Comparison of ENCODE assay signal across 9 mouse cellular contexts in the genomic region with DNA sequence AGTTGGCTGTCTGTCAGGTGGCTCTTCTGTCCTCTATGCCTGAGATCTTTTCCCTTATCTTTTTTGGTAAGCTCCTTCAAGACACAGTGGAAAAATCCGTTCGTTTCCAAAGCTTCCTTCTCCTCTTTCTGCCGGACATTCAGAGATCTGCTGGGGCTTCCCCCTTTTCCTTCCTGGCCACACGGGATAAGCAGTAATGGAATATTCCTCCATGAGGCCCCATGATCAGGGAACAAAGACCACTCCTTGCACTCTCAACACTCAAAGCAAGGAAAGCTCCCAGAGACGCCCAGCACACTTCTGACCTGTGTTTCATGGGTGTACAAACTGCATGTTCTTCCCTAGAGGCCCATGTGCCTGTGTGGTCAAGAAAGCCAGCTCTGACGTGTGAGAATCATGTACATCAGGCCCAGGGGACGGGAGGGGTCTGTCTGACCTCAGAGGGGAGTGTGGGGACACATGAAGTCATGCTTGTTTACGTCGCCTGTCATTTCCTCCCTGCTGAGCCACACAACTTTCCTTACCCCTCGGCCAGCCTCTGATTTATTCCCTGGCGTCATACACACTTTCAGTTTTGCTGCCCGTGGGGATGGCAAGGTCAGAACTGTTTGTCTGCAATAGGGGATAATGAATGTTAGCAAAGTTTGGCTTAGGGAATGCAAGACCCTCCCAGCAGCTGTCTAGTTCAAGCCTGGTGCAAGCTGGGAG. TPM values are rescaled to one million over a fixed set of nuclear protein-coding genes. Genes with fewer than 3 reads are reported as not detected.
DNase-seq lines count a peak whose midpoint lies in the region; ATAC-seq lines count a peak whose summit lies in the region.
"Had no signal": no experiment of that assay in that cellular context is flagged by ENCODE, and none has a peak within 500 bp of the region (broad histone marks: within the 10 kb centered on the region; RNA-seq: fewer than 3 reads in every experiment).

No protein-coding gene starts in this region.

- no peaks in the 10 kb centered on the region for H3K27me3 ChIP-seq in heart, embryonic 16.5 days (ENCODE audit: control insufficient read depth, insufficient read depth, low read length)
- H3K27me3 ChIP-seq in limb, embryonic 10.5 days (ENCODE audit: low read depth, poor library complexity, severe bottlenecking) = no peaks in the 10 kb centered on the region

- H3K4me1 ChIP-seq in heart, embryonic 16.5 days (ENCODE audit: control insufficient read depth, insufficient read depth, low read length) = peaks cover 6% of the 10 kb centered on the region; the same call in 1 of the 2 replicates
- H3K4me1 ChIP-seq in limb, embryonic 10.5 days = peaks cover 12% of the 10 kb centered on the region

- no peaks in the 10 kb centered on the region for H3K9me3 ChIP-seq in heart, embryonic 16.5 days (replicated peaks; ENCODE audit: control insufficient read depth, low read length)
- H3K9me3 ChIP-seq in limb, embryonic 10.5 days (replicated peaks) = no peaks in the 10 kb centered on the region

- ATAC-seq in heart, embryonic 16.5 days (replicated peaks; ENCODE audit: extremely low read depth, insufficient read depth, low FRiP score) = peak; percentile 68

- no peaks in the 10 kb centered on the region for H3K36me3 ChIP-seq in heart, embryonic 16.5 days (ENCODE audit: control insufficient read depth, insufficient read depth)
- H3K36me3 ChIP-seq in limb, embryonic 10.5 days = no peaks in the 10 kb centered on the region

- no peak overlapping the region for H3K4me2 ChIP-seq in heart, embryonic 16.5 days (ENCODE audit: low read depth, low read length)

- peak overlapping the region; percentile 76 for H3K27ac ChIP-seq in heart, embryonic 16.5 days (ENCODE audit: low read length)
- H3K27ac ChIP-seq in limb, embryonic 10.5 days = peak overlapping the region; percentile 71
- H3K27ac ChIP-seq: macrophage had no signal

- peak overlapping the region; percentile 12; the same call in 1 of the 2 replicates for H3K9ac ChIP-seq in heart, embryonic 16.5 days (ENCODE audit: low read length)

- WGBS in heart, embryonic 16.5 days = 26% methylated on average over 12 of the region's 12 CpGs
- WGBS in limb, embryonic 10.5 days = 58% methylated on average over 12 of the region's 12 CpGs

- intact Hi-C loops in left cerebral cortex, postnatal 4 days (cut with DNase I) = no loop called here

- no peak overlapping the region for H3K4me3 ChIP-seq in heart, embryonic 16.5 days (ENCODE audit: low read length)
- no peak overlapping the region for H3K4me3 ChIP-seq in limb, embryonic 10.5 days

- peak; percentile 20 for DNase-seq in urinary bladder, postnatal 14 days (ENCODE audit: low spot score)
- no peak for DNase-seq in urinary bladder, postnatal 10 days (ENCODE audit: low spot score)
- no peak for DNase-seq in limb, embryonic 10.5 days (ENCODE audit: low spot score)
- no peak for DNase-seq in c-Kit-positive CD71-positive TER-119-positive erythroid progenitor cells, embryonic 14.5 days (ENCODE audit: low spot score)
- DNase-seq in cerebellum, postnatal 36 days = no peak
- no peak for DNase-seq in left cerebral cortex, postnatal 4 days
- no peak for DNase-seq in right cerebral cortex, adult 2 months (ENCODE audit: low spot score in 2 of 2)

RNA-seq across cellular contexts. Expression of a gene that starts 38.9 kb away (rescaled TPM):
- 10.4 and 13.1 TPM in 2 replicates for polyA plus RNA-seq in heart, embryonic 16.5 days (2015; fragmentation: Nextera tagmentation; extraction: Ambion mirVana)
- polyA plus RNA-seq in limb, embryonic 10.5 days (2016; fragmentation: Nextera tagmentation; extraction: Ambion mirVana) = 39.2 and 43.3 TPM in 2 replicates
- 10 to 100 TPM; 13.0 to 13.7 TPM for total RNA-seq in left cerebral cortex, postnatal 4 days (2021)
- polyA plus RNA-seq: macrophage had no signal

RNA-seq across cellular contexts. Expression of a gene that starts 42.6 kb away (rescaled TPM):
- polyA plus RNA-seq in heart, embryonic 16.5 days (2015; fragmentation: Nextera tagmentation; extraction: Ambion mirVana) = 30.0 and 33.6 TPM in 2 replicates
- polyA plus RNA-seq in limb, embryonic 10.5 days (2016; fragmentation: Nextera tagmentation; extraction: Ambion mirVana) = 59.1 and 63.4 TPM in 2 replicates
- total RNA-seq in left cerebral cortex, postnatal 4 days (2021) = 10 to 100 TPM; 86.2 to 89.2 TPM
